Mouse (Mus musculus) liver, embryonic 16.5 days (tissue): ENCODE data around the gene Prr5. TPM values are rescaled to one million over a fixed set of nuclear protein-coding genes. Genes with fewer than 3 reads are reported as not detected.

Experiments
- ATAC-seq: fragments of 200-750 bp; cut with Nextera tagmentation; 2 replicates; pipeline ENCODE4 v1.8.0; 2017; ENCODE audit warnings: low read depth, mild to moderate bottlenecking, moderate number of reproducible peaks, moderate library complexity
- H3K27ac ChIP-seq: fragments of 300-500 bp; sonication (generic); 2 replicates; pipeline ENCODE4 v1.5.1; 2014; ENCODE audit warnings: mild to moderate bottlenecking, low read length
- H3K27me3 ChIP-seq: fragments of 300-500 bp; sonication (generic); 2 replicates; pipeline ENCODE4 v1.6.1; 2014; ENCODE audit warnings: low read depth, low read length, mixed read lengths; ENCODE audit not compliant: control insufficient read depth, insufficient read depth
- H3K36me3 ChIP-seq: fragments of 300-500 bp; sonication (generic); 2 replicates; pipeline ENCODE4 v1.6.1; 2014; ENCODE audit warnings: mild to moderate bottlenecking; ENCODE audit not compliant: control insufficient read depth, insufficient read depth
- H3K4me1 ChIP-seq: fragments of 300-500 bp; sonication (generic); 2 replicates; pipeline ENCODE4 v1.6.1; 2014; ENCODE audit warnings: low read depth, low read length, mixed read lengths; ENCODE audit not compliant: control insufficient read depth
- H3K4me2 ChIP-seq: fragments of 300-500 bp; sonication (generic); 2 replicates; pipeline ENCODE4 v1.6.1; 2014; ENCODE audit warnings: low read depth, low read length, mixed read lengths
- H3K4me3 ChIP-seq: fragments of 300-500 bp; sonication (generic); 2 replicates; pipeline ENCODE4 v1.5.1; 2014; ENCODE audit warnings: low read depth, mild to moderate bottlenecking, low read length
- H3K9ac ChIP-seq: fragments of 300-500 bp; sonication (generic); 2 replicates; pipeline ENCODE4 v1.6.1; 2014; ENCODE audit warnings: low read depth, low read length
- H3K9me3 ChIP-seq: fragments of 300-500 bp; sonication (generic); replicated peaks from 2 replicates; pipeline ENCODE4 v1.6.1; 2016; ENCODE audit warnings: low read length; ENCODE audit not compliant: control insufficient read depth
- WGBS: fragments of 180-500 bp; shearing (Covaris S2); extraction: QIAGEN DNeasy Blood & Tissue Kit; methylation state at CpG from one replicate; pipeline ENCODE4 v1.1.7; 2014; ENCODE audit not compliant: insufficient replicate concordance; 5-methylcytosine and 5-hydroxymethylcytosine counted together
- polyA plus RNA-seq: library from polyadenylated mRNA; unstranded; fragments of >200 nt; fragmentation: Nextera tagmentation; extraction: Ambion mirVana; gene quantifications from 2 replicates; pipeline ENCODE4 v1.2.1, GENCODE M21; 2015

Prr5 gene
- polyA plus RNA-seq, 1 experiment from 2014 or later = 5.2 TPM

DNA sequence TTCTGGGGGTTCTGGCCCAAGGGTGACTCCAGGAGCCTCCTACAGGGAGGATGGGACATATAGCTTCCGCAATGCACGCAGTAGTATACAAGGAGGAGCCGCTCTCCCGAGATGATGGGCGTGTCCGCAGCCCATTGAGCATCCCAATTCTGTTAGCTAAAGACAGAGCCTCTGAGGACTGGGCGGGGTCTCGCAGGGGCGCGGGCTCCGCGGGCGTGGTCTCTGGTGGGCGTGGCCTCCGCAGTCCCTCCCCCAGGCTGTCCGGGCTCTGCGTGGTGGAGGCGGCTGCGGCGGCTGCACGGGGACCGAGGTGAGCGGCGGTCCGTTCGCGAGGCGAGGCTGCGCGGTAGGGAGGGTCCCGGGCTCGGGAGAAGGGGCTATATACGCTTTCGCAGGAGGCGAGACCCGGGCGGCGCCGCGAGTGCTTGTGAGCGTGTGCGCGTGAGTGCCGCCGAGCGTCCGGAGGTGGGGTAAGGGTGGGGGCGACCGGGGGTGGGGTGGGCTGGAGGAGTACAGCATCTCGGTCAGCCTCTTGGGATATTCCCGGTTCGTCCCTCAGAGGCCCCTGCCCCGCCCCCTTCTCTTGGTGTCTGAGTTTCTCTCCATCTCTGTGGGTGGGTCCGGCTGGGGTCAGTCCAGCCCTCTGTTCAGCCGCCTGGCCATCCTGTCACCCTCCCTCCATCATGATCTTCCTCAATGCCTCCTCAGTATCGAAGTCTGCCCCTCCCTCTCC, 6.3 kb upstream of the Prr5 start:
- no peaks in the 10 kb centered on the region for H3K9me3 ChIP-seq
- H3K4me2 ChIP-seq = peak overlapping the region; percentile 63
- H3K27ac ChIP-seq = no peak overlapping the region
- peak overlapping the region; percentile 47 for H3K4me3 ChIP-seq
- H3K4me1 ChIP-seq = peaks cover 4% of the 10 kb centered on the region
- ATAC-seq = peak; percentile 72
- H3K27me3 ChIP-seq = peaks cover 18% of the 10 kb centered on the region
- no peak overlapping the region for H3K9ac ChIP-seq
- H3K36me3 ChIP-seq = no peaks in the 10 kb centered on the region
- WGBS = 1% methylated on average over 56 of the region's 56 CpGs

DNA sequence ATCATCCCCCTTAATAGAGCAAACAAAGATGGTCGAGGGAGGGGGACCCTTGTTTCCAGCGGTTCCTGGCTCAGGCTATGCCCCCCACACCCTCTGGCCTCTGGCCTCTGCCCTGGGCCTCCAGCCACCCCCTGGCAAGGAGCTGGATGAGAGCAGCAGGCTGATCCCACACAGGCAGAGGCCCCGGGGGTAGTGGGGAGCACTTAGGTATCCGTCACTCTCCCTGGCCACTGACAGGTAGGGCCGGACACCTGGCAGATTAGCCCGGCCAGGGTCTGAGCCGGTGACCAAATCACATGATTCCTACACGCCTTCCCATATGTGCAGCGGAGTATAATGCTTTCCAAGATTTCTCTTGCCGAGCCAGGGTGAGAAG, 5.7 kb upstream of the Prr5 start:
- Histone ChIP-seq H3K4me3 (no peak overlapping the region), H3K4me2 (peak overlapping the region; percentile 63; the same call in 1 of the 2 replicates), H3K27ac (no peak overlapping the region), H3K4me1 (peaks cover 4% of the 10 kb centered on the region), H3K36me3 (no peaks in the 10 kb centered on the region), H3K9ac (no peak overlapping the region), H3K9me3 (no peaks in the 10 kb centered on the region), H3K27me3 (peaks cover 18% of the 10 kb centered on the region)
- no peak for ATAC-seq
- WGBS = 60% methylated on average over 10 of the region's 10 CpGs

DNA sequence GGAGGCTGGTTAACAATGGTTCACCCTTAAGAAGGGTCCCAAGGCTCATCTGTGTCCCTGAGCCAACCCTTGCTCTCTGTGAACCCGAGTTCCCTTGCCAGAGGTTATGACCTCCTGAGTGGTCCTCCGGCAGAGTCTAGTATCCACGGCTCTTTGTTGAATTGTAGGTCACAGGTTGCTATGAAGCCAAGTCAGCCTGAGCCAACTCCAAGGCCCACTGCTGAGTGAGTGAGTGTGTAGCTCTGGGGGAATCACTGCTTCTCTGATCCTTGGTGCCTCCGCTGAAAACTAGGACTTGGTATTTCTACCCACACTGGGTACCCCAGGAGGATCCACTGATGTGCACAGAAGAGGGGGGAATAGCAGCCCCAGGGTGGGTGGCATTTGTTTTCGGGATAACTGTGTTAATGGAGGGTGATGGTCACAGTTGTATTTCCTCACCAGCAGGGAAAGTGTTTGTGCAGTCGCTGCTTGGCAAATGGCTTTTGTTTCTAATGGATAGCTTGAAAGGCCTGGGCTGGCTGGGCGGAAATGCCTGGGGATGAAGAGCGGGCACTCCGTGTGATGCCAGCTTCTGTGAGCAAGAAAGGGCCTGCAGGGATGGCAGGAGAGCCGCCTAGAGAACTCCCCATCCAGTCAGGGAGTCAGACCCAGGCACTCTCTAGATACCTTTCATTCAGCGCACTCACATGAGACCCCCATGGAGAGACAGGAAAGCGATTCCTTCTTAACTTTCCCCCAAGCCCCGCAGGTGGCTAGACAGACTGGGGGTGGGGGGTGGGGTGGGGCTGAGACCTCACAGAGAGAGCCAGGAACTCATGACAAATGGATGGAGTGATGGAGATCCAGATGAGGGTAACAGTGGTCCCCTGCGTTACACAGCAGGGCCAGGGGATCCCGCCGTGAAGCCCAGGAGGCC, 4.6 kb upstream of the Prr5 start:
- Histone ChIP-seq H3K9me3 (no peaks in the 10 kb centered on the region), H3K4me3 (no peak overlapping the region), H3K36me3 (no peaks in the 10 kb centered on the region), H3K9ac (no peak overlapping the region), H3K4me1 (peaks cover 4% of the 10 kb centered on the region), H3K27ac (no peak overlapping the region), H3K27me3 (peaks cover 18% of the 10 kb centered on the region), H3K4me2 (no peak overlapping the region)
- 50% methylated on average over 16 of the region's 16 CpGs for WGBS
- ATAC-seq = no peak

- Histone ChIP-seq H3K36me3 (no peaks in the 10 kb centered on the region), H3K4me1 (peaks cover 4% of the 10 kb centered on the region), H3K9ac (no peak overlapping the region), H3K4me2 (no peak overlapping the region), H3K4me3 (no peak overlapping the region), H3K27me3 (peaks cover 18% of the 10 kb centered on the region), H3K27ac (no peak overlapping the region), H3K9me3 (no peaks in the 10 kb centered on the region)
- no peak for ATAC-seq
- 53% methylated on average over 9 of the region's 9 CpGs for WGBS
These were observed 3.8 kb upstream of the Prr5 start for GRCm38 (mm10) chr15:84665662-84666061.

DNA sequence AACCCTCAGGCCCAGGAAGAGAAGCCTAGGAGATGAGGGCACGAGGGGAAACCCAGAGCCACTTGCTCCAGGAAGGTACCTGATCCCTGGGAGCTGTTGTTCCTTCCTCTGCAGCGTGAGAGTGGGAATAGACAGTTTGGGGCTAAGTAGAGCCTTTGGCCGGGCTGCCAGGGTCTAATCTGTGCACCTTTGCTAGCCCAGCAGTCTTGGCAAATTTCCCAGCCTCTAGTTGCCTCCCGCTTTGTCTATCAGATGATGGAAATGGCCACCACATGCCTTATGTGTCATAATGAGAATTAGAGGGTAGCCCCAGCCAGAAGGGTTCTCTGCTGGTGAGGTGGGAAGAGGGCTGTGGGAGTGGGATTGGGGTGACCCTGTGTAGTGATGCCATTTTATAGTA, 3.4 kb upstream of the Prr5 start:
- Histone ChIP-seq H3K36me3 (no peaks in the 10 kb centered on the region), H3K4me2 (no peak overlapping the region), H3K27ac (no peak overlapping the region), H3K4me3 (no peak overlapping the region), H3K4me1 (peaks cover 4% of the 10 kb centered on the region), H3K27me3 (peaks cover 18% of the 10 kb centered on the region), H3K9ac (no peak overlapping the region), H3K9me3 (no peaks in the 10 kb centered on the region)
- no peak for ATAC-seq
- 35% methylated on average over 4 of the region's 4 CpGs for WGBS

GRCm38 (mm10) chr15:84667601-84668000, 1.8 kb upstream of the Prr5 start:
- Histone ChIP-seq H3K9ac (no peak overlapping the region), H3K27ac (no peak overlapping the region), H3K9me3 (no peaks in the 10 kb centered on the region), H3K36me3 (no peaks in the 10 kb centered on the region), H3K4me2 (no peak overlapping the region), H3K4me3 (no peak overlapping the region), H3K4me1 (peaks cover 8% of the 10 kb centered on the region), H3K27me3 (peaks cover 18% of the 10 kb centered on the region)
- WGBS = 44% methylated on average over 6 of the region's 6 CpGs
- no peak for ATAC-seq

DNA sequence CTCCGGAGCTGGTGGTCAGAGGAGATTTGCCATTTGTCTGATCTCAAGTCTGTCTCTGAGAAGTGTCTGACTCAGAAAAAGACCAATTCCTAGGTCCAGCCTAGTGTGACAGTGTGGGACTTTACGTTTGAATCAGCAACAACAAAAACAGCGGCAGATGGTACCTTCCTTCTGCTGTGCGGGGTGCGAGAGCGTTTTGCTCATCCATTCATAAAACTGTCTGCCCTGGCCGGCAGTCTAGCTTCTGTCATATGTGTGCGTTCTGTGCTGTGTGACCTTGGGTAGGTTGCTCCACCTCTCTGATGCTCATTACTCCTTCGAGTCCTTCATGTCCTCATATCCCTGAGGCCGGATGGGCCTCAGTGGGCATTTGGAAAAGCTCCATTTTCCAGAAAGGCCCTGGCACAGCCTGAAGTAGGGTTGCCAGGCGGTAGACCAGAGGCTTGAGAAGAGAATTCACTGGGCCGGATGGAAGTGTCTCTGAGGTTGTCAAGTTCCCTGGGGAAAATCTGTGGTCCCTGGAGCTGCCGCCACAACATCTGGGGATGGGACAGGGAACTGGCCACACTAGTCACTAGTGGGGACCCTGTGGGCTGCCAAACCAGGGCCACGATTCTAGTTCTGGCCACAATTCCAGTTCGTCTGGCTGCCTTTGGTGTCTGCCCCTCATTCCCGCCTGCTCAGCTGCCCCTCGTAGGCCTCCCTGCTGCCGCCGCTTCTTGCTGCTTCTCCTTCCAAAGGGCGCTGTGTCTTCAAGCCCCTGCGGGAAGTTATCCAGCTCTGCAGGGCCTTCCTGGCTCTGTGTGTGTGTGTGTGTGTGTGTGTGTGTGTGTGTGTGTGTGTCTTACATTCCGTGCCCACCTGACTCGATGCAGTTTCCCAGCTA, 594 bp downstream of the Prr5 start:
- Histone ChIP-seq H3K4me2 (no peak overlapping the region), H3K9ac (no peak overlapping the region), H3K36me3 (no peaks in the 10 kb centered on the region), H3K27ac (no peak overlapping the region), H3K9me3 (no peaks in the 10 kb centered on the region), H3K4me3 (no peak overlapping the region), H3K27me3 (no peaks in the 10 kb centered on the region), H3K4me1 (peaks cover 4% of the 10 kb centered on the region)
- WGBS = 67% methylated on average over 23 of the region's 23 CpGs
- ATAC-seq = no peak

GRCm38 (mm10) chr15:84670657-84671055, 1.2 kb downstream of the Prr5 start:
- no peak for ATAC-seq
- WGBS = 69% methylated on average over 4 of the region's 4 CpGs
- Histone ChIP-seq H3K27ac (no peak overlapping the region), H3K4me2 (no peak overlapping the region), H3K27me3 (no peaks in the 10 kb centered on the region), H3K4me1 (peaks cover 4% of the 10 kb centered on the region), H3K9ac (no peak overlapping the region), H3K4me3 (no peak overlapping the region), H3K36me3 (no peaks in the 10 kb centered on the region), H3K9me3 (no peaks in the 10 kb centered on the region)
